Mouse (Mus musculus) intestine, embryonic 14.5 days (tissue): Measurements from ENCODE around the gene Zbtb1. TPM values are rescaled to one million over a fixed set of nuclear protein-coding genes. Genes with fewer than 3 reads are reported as not detected.

Source experiments
- ATAC-seq: fragments of 200-750 bp; cut with Nextera tagmentation; replicated peaks from 2 replicates; pipeline ENCODE4 v1.8.0; 2017; ENCODE audit warnings: low read depth, moderate number of reproducible peaks, moderate TSS enrichment, moderate library complexity; ENCODE audit not compliant: low FRiP score, low TSS enrichment
- DNase-seq: peaks from one replicate; pipeline ENCODE4 v3.0.0-alpha.2; 2018; ENCODE audit warnings: low spot score
- H3K27ac ChIP-seq: fragments of 300-500 bp; sonication (generic); 2 replicates; pipeline ENCODE4 v1.5.1; 2014; ENCODE audit warnings: low read depth, mild to moderate bottlenecking, control low read depth
- H3K27me3 ChIP-seq: fragments of 300-500 bp; sonication (generic); replicated peaks from 2 replicates; pipeline ENCODE4 v1.6.1; 2014; ENCODE audit warnings: low read length, control low read depth; ENCODE audit not compliant: control insufficient read depth, insufficient read depth
- H3K36me3 ChIP-seq: fragments of 300-500 bp; sonication (generic); 2 replicates; pipeline ENCODE4 v1.6.1; 2014; ENCODE audit warnings: low read length, control low read depth; ENCODE audit not compliant: control insufficient read depth, insufficient read depth
- H3K4me1 ChIP-seq: fragments of 300-500 bp; sonication (generic); replicated peaks from 2 replicates; pipeline ENCODE4 v1.6.1; 2014; ENCODE audit warnings: low read length, control low read depth, mixed read lengths; ENCODE audit not compliant: control insufficient read depth, insufficient read depth
- H3K4me2 ChIP-seq: fragments of 300-500 bp; sonication (generic); 2 replicates; pipeline ENCODE4 v1.6.1; 2014; ENCODE audit warnings: low read length
- H3K4me3 ChIP-seq: fragments of 300-500 bp; sonication (generic); 2 replicates; pipeline ENCODE4 v1.5.1; 2014; ENCODE audit warnings: low read depth, low read length, control low read depth, mixed read lengths
- H3K9ac ChIP-seq: fragments of 300-500 bp; sonication (generic); 2 replicates; pipeline ENCODE4 v1.6.1; 2014; ENCODE audit warnings: mild to moderate bottlenecking, low read length
- H3K9me3 ChIP-seq: fragments of 300-500 bp; sonication (generic); 2 replicates; pipeline ENCODE4 v1.6.1; 2016; ENCODE audit warnings: low read length, control low read depth; ENCODE audit not compliant: control insufficient read depth
- WGBS: fragments of 180-500 bp; shearing (Covaris S2); extraction: QIAGEN DNeasy Blood & Tissue Kit; methylation state at CpG from one replicate; pipeline ENCODE4 v1.1.7; 2014; 5-methylcytosine and 5-hydroxymethylcytosine counted together
- polyA plus RNA-seq: library from polyadenylated mRNA; unstranded; fragments of >200 nt; fragmentation: Nextera tagmentation; extraction: Ambion mirVana; gene quantifications from 2 replicates; pipeline ENCODE4 v1.2.1, GENCODE M21; 2014

The Zbtb1 gene
- polyA plus RNA-seq, 1 experiment from 2014 or later, result 9.4 TPM

GRCm38 (mm10) chr12:76368201-76368789, 1.8 kb upstream of the Zbtb1 start:
- peak overlapping the region; percentile 96 for H3K4me3 ChIP-seq
- 12% methylated on average over 9 of the region's 9 CpGs for WGBS
- H3K4me1 ChIP-seq, result peaks cover 31% of the 10 kb centered on the region
- no peaks in the 10 kb centered on the region for H3K9me3 ChIP-seq
- peak overlapping the region; percentile 94 for H3K4me2 ChIP-seq
- ATAC-seq, result no peak
- DNase-seq, result no peak
- no peaks in the 10 kb centered on the region for H3K36me3 ChIP-seq
- peak overlapping the region; percentile 99 for H3K9ac ChIP-seq
- H3K27me3 ChIP-seq, result no peaks in the 10 kb centered on the region
- peak overlapping the region; percentile 100; the same call in 1 of the 2 replicates for H3K27ac ChIP-seq

GRCm38 (mm10) chr12:76368790-76369205, 1.3 kb upstream of the Zbtb1 start:
- Histone ChIP-seq H3K9ac (peak overlapping the region; percentile 99), H3K27me3 (no peaks in the 10 kb centered on the region), H3K36me3 (no peaks in the 10 kb centered on the region), H3K4me3 (peak overlapping the region; percentile 96), H3K27ac (peak overlapping the region; percentile 100), H3K4me1 (peaks cover 33% of the 10 kb centered on the region), H3K9me3 (no peaks in the 10 kb centered on the region), H3K4me2 (peak overlapping the region; percentile 94)
- 1% methylated on average over 26 of the region's 26 CpGs for WGBS
- ATAC-seq (peak; percentile 40), DNase-seq (no peak)

GRCm38 (mm10) chr12:76369206-76369977, 674 bp upstream of the Zbtb1 start, which contains the start of gene Zbtb25:
Zbtb25 (minus strand) TSS chr12:76369602.
- Histone ChIP-seq H3K36me3 (no peaks in the 10 kb centered on the region), H3K4me1 (peaks cover 33% of the 10 kb centered on the region), H3K27ac (peak within 1 kb of the TSS; percentile 100), H3K4me3 (peak within 1 kb of the TSS; percentile 96), H3K9ac (peak within 1 kb of the TSS; percentile 99), H3K27me3 (no peaks in the 10 kb centered on the region), H3K9me3 (no peaks in the 10 kb centered on the region), H3K4me2 (peak within 1 kb of the TSS; percentile 94)
- peak; percentile 80 for ATAC-seq
- DNase-seq, result peak; percentile 91
- under 1% methylated on average over 93 of the region's 96 CpGs for WGBS

- Histone ChIP-seq H3K27me3 (no peaks in the 10 kb centered on the region), H3K4me3 (peak overlapping the region; percentile 96), H3K9ac (peak overlapping the region; percentile 99), H3K36me3 (no peaks in the 10 kb centered on the region), H3K27ac (peak overlapping the region; percentile 100), H3K4me2 (peak overlapping the region; percentile 94), H3K4me1 (peaks cover 36% of the 10 kb centered on the region), H3K9me3 (no peaks in the 10 kb centered on the region)
- peak; percentile 60 for ATAC-seq
- under 1% methylated on average over 57 of the region's 63 CpGs for WGBS
- peak; percentile 89 for DNase-seq
These were observed 935 bp downstream of the Zbtb1 start for GRCm38 (mm10) chr12:76370831-76371571.

- Histone ChIP-seq H3K27ac (no peak overlapping the region), H3K27me3 (no peaks in the 10 kb centered on the region), H3K36me3 (no peaks in the 10 kb centered on the region), H3K4me2 (peak overlapping the region; percentile 94), H3K4me1 (peaks cover 36% of the 10 kb centered on the region), H3K4me3 (peak overlapping the region; percentile 96), H3K9me3 (no peaks in the 10 kb centered on the region), H3K9ac (peak overlapping the region; percentile 99)
- no peak for DNase-seq
- 41% methylated on average over 7 of the region's 7 CpGs for WGBS
- no peak for ATAC-seq
These were observed 2.0 kb downstream of the Zbtb1 start for GRCm38 (mm10) chr12:76372046-76372445.

- H3K36me3 ChIP-seq, result no peaks in the 10 kb centered on the region
- no peak for ATAC-seq
- no peak overlapping the region; the same call in 1 of the 2 replicates for H3K4me2 ChIP-seq
- H3K4me1 ChIP-seq, result peaks cover 27% of the 10 kb centered on the region
- H3K27ac ChIP-seq, result no peak overlapping the region
- no peak for DNase-seq
- no peak overlapping the region for H3K9ac ChIP-seq
- no peaks in the 10 kb centered on the region for H3K9me3 ChIP-seq
- H3K27me3 ChIP-seq, result no peaks in the 10 kb centered on the region
- 77% methylated on average over 5 of the region's 7 CpGs for WGBS
- no peak overlapping the region for H3K4me3 ChIP-seq
These were observed 3.1 kb downstream of the Zbtb1 start for GRCm38 (mm10) chr12:76372881-76373818.

GRCm38 (mm10) chr12:76373991-76374390, 3.9 kb downstream of the Zbtb1 start:
- no peak overlapping the region for H3K4me2 ChIP-seq
- WGBS, result 66% methylated on average over 6 of the region's 6 CpGs

GRCm38 (mm10) chr12:76374911-76375310, 4.8 kb downstream of the Zbtb1 start:
- Histone ChIP-seq H3K9ac (no peak overlapping the region), H3K4me2 (no peak overlapping the region), H3K27me3 (no peaks in the 10 kb centered on the region), H3K4me3 (no peak overlapping the region), H3K9me3 (no peaks in the 10 kb centered on the region), H3K36me3 (no peaks in the 10 kb centered on the region), H3K4me1 (peaks cover 20% of the 10 kb centered on the region), H3K27ac (no peak overlapping the region)
- DNase-seq (no peak), ATAC-seq (no peak)
- 78% methylated on average over 4 of the region's 4 CpGs for WGBS

More at GRCm38 (mm10) chr12:76373991-76374390, 3.9 kb downstream of the Zbtb1 start:
- no peak overlapping the region for H3K27ac ChIP-seq
- no peak overlapping the region for H3K4me3 ChIP-seq
- no peaks in the 10 kb centered on the region for H3K9me3 ChIP-seq
- no peak overlapping the region for H3K9ac ChIP-seq
- ATAC-seq (no peak), DNase-seq (no peak)
- no peaks in the 10 kb centered on the region for H3K36me3 ChIP-seq
- H3K27me3 ChIP-seq, result no peaks in the 10 kb centered on the region
- peaks cover 20% of the 10 kb centered on the region for H3K4me1 ChIP-seq
